Mouse (Mus musculus): ENCODE measurements at regions not wholly inside any gene's neighbourhood (a gene's known extent, or its start where the extent isn't known, plus 50 kb on each side); places are given as distances from the start of the nearest gene placed in this dataset.

GRCm38 (mm10) chr8:9152313-9152925 lies 462.1 kb upstream of the Arglu1 start:
- 70% methylated on average over 20 of the region's 20 CpGs for WGBS
- no peaks in the 10 kb centered on the region for H3K27me3 ChIP-seq (replicated peaks; ENCODE audit: low read depth, poor library complexity, severe bottlenecking)
- H3K4me1 ChIP-seq: peaks cover 10% of the 10 kb centered on the region
- H3K9me3 ChIP-seq: no peaks in the 10 kb centered on the region
- no peak for DNase-seq (ENCODE audit: low spot score)
- H3K27ac ChIP-seq (replicated peaks): no peak overlapping the region
- H3K36me3 ChIP-seq (replicated peaks): no peaks in the 10 kb centered on the region
- no peak overlapping the region for H3K4me3 ChIP-seq

GRCm38 (mm10) chr8:9144362-9144761 lies 454.0 kb upstream of the Arglu1 start:
- no peak overlapping the region for H3K27ac ChIP-seq (replicated peaks)
- 95% methylated on average over 3 of the region's 3 CpGs for WGBS
- peaks cover 15% of the 10 kb centered on the region for H3K4me1 ChIP-seq
- H3K4me3 ChIP-seq: no peak overlapping the region
- no peak for DNase-seq (ENCODE audit: low spot score)
- no peaks in the 10 kb centered on the region for H3K36me3 ChIP-seq (replicated peaks)
- no peaks in the 10 kb centered on the region for H3K9me3 ChIP-seq
- H3K27me3 ChIP-seq (replicated peaks; ENCODE audit: low read depth, poor library complexity, severe bottlenecking): no peaks in the 10 kb centered on the region

- WGBS: 21% methylated on average over 3 of the region's 3 CpGs
- H3K4me3 ChIP-seq: no peak overlapping the region
- peak; percentile 67 for DNase-seq (ENCODE audit: low spot score)
- no peaks in the 10 kb centered on the region for H3K9me3 ChIP-seq
- no peaks in the 10 kb centered on the region for H3K36me3 ChIP-seq (replicated peaks)
- peaks cover 22% of the 10 kb centered on the region for H3K4me1 ChIP-seq
- no peaks in the 10 kb centered on the region for H3K27me3 ChIP-seq (replicated peaks; ENCODE audit: low read depth, poor library complexity, severe bottlenecking)
- peak overlapping the region; percentile 65 for H3K27ac ChIP-seq (replicated peaks)
Measured at GRCm38 (mm10) chr8:9139781-9140180, 449.5 kb upstream of the Arglu1 start.

GRCm38 (mm10) chr8:9139059-9139620 lies 448.8 kb upstream of the Arglu1 start:
- WGBS: 59% methylated on average over 3 of the region's 3 CpGs
- Histone ChIP-seq H3K36me3 (replicated peaks) (no peaks in the 10 kb centered on the region), H3K9me3 (no peaks in the 10 kb centered on the region), H3K27me3 (replicated peaks; ENCODE audit: low read depth, poor library complexity, severe bottlenecking) (no peaks in the 10 kb centered on the region), H3K27ac (replicated peaks) (peak overlapping the region; percentile 65), H3K4me3 (no peak overlapping the region), H3K4me1 (peaks cover 23% of the 10 kb centered on the region)
- DNase-seq (ENCODE audit: low spot score): peak; percentile 30

GRCm38 (mm10) chr8:9133758-9134157 lies 443.4 kb upstream of the Arglu1 start:
- no peaks in the 10 kb centered on the region for H3K36me3 ChIP-seq (replicated peaks)
- no peaks in the 10 kb centered on the region for H3K27me3 ChIP-seq (replicated peaks; ENCODE audit: low read depth, poor library complexity, severe bottlenecking)
- peaks cover 8% of the 10 kb centered on the region for H3K4me1 ChIP-seq
- 50% methylated on average over 7 of the region's 7 CpGs for WGBS
- no peak overlapping the region for H3K4me3 ChIP-seq
- DNase-seq (ENCODE audit: low spot score): peak; percentile 14
- H3K27ac ChIP-seq (replicated peaks): no peak overlapping the region
- H3K9me3 ChIP-seq: no peaks in the 10 kb centered on the region

GRCm38 (mm10) chr8:9132612-9133218 lies 442.4 kb upstream of the Arglu1 start:
- WGBS: 85% methylated on average over 5 of the region's 5 CpGs
- no peak overlapping the region for H3K4me3 ChIP-seq
- no peaks in the 10 kb centered on the region for H3K36me3 ChIP-seq (replicated peaks)
- H3K9me3 ChIP-seq: no peaks in the 10 kb centered on the region
- no peak overlapping the region for H3K27ac ChIP-seq (replicated peaks)
- H3K27me3 ChIP-seq (replicated peaks; ENCODE audit: low read depth, poor library complexity, severe bottlenecking): no peaks in the 10 kb centered on the region
- DNase-seq (ENCODE audit: low spot score): no peak
- peaks cover 7% of the 10 kb centered on the region; the same call in 1 of the 2 replicates for H3K4me1 ChIP-seq

GRCm38 (mm10) chr8:9131249-9131648 lies 440.9 kb upstream of the Arglu1 start:
- peaks cover 7% of the 10 kb centered on the region; the same call in 1 of the 2 replicates for H3K4me1 ChIP-seq
- no peaks in the 10 kb centered on the region for H3K9me3 ChIP-seq
- no peak overlapping the region for H3K4me3 ChIP-seq
- no peak for DNase-seq (ENCODE audit: low spot score)
- no peaks in the 10 kb centered on the region for H3K36me3 ChIP-seq (replicated peaks)
- no peak overlapping the region for H3K27ac ChIP-seq (replicated peaks)
- no peaks in the 10 kb centered on the region for H3K27me3 ChIP-seq (replicated peaks; ENCODE audit: low read depth, poor library complexity, severe bottlenecking)
- 82% methylated on average over 4 of the region's 4 CpGs for WGBS

GRCm38 (mm10) chr8:9124503-9124902 lies 434.2 kb upstream of the Arglu1 start:
- no peaks in the 10 kb centered on the region for H3K4me1 ChIP-seq
- H3K36me3 ChIP-seq (replicated peaks): no peaks in the 10 kb centered on the region
- H3K4me3 ChIP-seq: no peak overlapping the region
- no peak for DNase-seq (ENCODE audit: low spot score)
- H3K9me3 ChIP-seq: no peaks in the 10 kb centered on the region
- WGBS: 88% methylated on average over 4 of the region's 4 CpGs
- H3K27ac ChIP-seq (replicated peaks): no peak overlapping the region
- H3K27me3 ChIP-seq (replicated peaks; ENCODE audit: low read depth, poor library complexity, severe bottlenecking): no peaks in the 10 kb centered on the region

- H3K27me3 ChIP-seq (replicated peaks; ENCODE audit: low read depth, poor library complexity, severe bottlenecking): no peaks in the 10 kb centered on the region
- no peaks in the 10 kb centered on the region for H3K9me3 ChIP-seq
- no peaks in the 10 kb centered on the region for H3K36me3 ChIP-seq (replicated peaks)
- no peak for DNase-seq (ENCODE audit: low spot score)
- 92% methylated on average over 27 of the region's 27 CpGs for WGBS
- H3K27ac ChIP-seq (replicated peaks): no peak overlapping the region
- H3K4me3 ChIP-seq: no peak overlapping the region
- no peaks in the 10 kb centered on the region for H3K4me1 ChIP-seq
Measured at GRCm38 (mm10) chr8:9117809-9118737, 427.8 kb upstream of the Arglu1 start.

- Histone ChIP-seq H3K4me3 (no peak overlapping the region), H3K4me1 (0 out of 2 replicates have a peak, but pooled peaks cover 4% of the 10 kb centered on the region), H3K27ac (replicated peaks) (no peak overlapping the region), H3K9me3 (no peaks in the 10 kb centered on the region), H3K36me3 (replicated peaks) (no peaks in the 10 kb centered on the region), H3K27me3 (replicated peaks; ENCODE audit: low read depth, poor library complexity, severe bottlenecking) (no peaks in the 10 kb centered on the region)
- DNase-seq (ENCODE audit: low spot score): no peak
- WGBS: 83% methylated on average over 5 of the region's 5 CpGs
Measured at GRCm38 (mm10) chr8:9095980-9096379, 405.7 kb upstream of the Arglu1 start.

GRCm38 (mm10) chr8:9094002-9094401 lies 403.7 kb upstream of the Arglu1 start:
- no peak overlapping the region for H3K4me3 ChIP-seq
- no peaks in the 10 kb centered on the region for H3K9me3 ChIP-seq
- no peak for DNase-seq (ENCODE audit: low spot score)
- WGBS: 73% methylated on average over 9 of the region's 9 CpGs
- H3K4me1 ChIP-seq: 0 out of 2 replicates have a peak, but pooled peaks cover 4% of the 10 kb centered on the region
- no peak overlapping the region for H3K27ac ChIP-seq (replicated peaks)
- H3K36me3 ChIP-seq (replicated peaks): no peaks in the 10 kb centered on the region
- no peaks in the 10 kb centered on the region for H3K27me3 ChIP-seq (replicated peaks; ENCODE audit: low read depth, poor library complexity, severe bottlenecking)

GRCm38 (mm10) chr8:9093356-9093755 lies 403.0 kb upstream of the Arglu1 start:
- H3K9me3 ChIP-seq: no peaks in the 10 kb centered on the region
- 67% methylated on average over 4 of the region's 4 CpGs for WGBS
- no peak overlapping the region for H3K4me3 ChIP-seq
- no peak for DNase-seq (ENCODE audit: low spot score)
- H3K27ac ChIP-seq (replicated peaks): no peak overlapping the region
- 0 out of 2 replicates have a peak, but pooled peaks cover 4% of the 10 kb centered on the region for H3K4me1 ChIP-seq
- H3K36me3 ChIP-seq (replicated peaks): no peaks in the 10 kb centered on the region
- no peaks in the 10 kb centered on the region for H3K27me3 ChIP-seq (replicated peaks; ENCODE audit: low read depth, poor library complexity, severe bottlenecking)

All from embryonic facial prominence, embryonic 10.5 days (tissue).